In the genomic region with DNA sequence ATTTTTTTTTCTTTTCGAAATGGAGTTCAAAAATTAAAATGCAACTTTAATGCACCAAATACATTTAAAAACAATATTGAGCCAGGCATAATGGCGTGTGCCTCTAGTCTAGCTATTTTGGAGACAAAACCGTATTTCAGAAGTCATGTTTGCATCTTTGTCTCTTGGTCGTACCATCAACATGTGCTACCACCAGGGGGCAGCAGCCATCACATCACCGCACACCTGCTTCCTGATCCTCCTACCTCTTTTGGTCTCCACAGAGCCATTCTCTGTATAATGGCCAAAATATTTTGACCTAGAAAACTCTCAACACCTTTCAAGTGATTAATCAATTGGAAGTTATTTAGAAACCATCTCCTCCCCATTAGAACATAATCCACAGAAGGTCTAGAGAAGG, we compare ENCODE assay signal across 8 mouse cellular contexts.
DNase-seq lines count a peak whose midpoint lies in the region; ATAC-seq and TF ChIP-seq lines count a peak whose summit lies in the region.

No protein-coding gene starts in this region.

- DNase-seq in liver, adult 2 months (ENCODE audit: extremely low read depth, low read depth, low spot score), result peak; percentile 39
- peak; percentile 50 to 64 for DNase-seq in adrenal gland, adult 18-20 months (ENCODE audit: low spot score in 2 of 2)
- peak; percentile 71 for DNase-seq in embryo, embryonic 10.5 days (ENCODE audit: low spot score)
- peak; percentile 34 for DNase-seq in induced T-regulatory cell, adult 2 months (ENCODE audit: low read depth)
- DNase-seq in left cerebral cortex, postnatal 4 days, result peak; percentile 74
- peak; percentile 76 for DNase-seq in retina, embryonic 14.5 days (ENCODE audit: low spot score)
- peak; percentile 58 to 59 for DNase-seq in urinary bladder, postnatal 36 days (ENCODE audit: low spot score in 2 of 2)

- 13% methylated on average over 5 of the region's 5 CpGs for WGBS in liver, adult 2 months
- WGBS in liver, embryonic 12.5 days (ENCODE audit: insufficient replicate concordance), result 13% methylated on average over 5 of the region's 5 CpGs

- H3K4me1 ChIP-seq in liver, adult 2 months (ENCODE audit: control insufficient read depth, insufficient read depth, low read length), result no peaks in the 10 kb centered on the region
- H3K4me1 ChIP-seq in liver, embryonic 12.5 days, result no peaks in the 10 kb centered on the region

- no peak overlapping the region for H3K27ac ChIP-seq in liver, adult 2 months (replicated peaks; ENCODE audit: insufficient read depth, low read depth, low read length)
- no peak overlapping the region for H3K27ac ChIP-seq in liver, embryonic 12.5 days

- H3K4me2 ChIP-seq in liver, embryonic 12.5 days, result no peak overlapping the region

- no peaks in the 10 kb centered on the region for H3K36me3 ChIP-seq in liver, adult 2 months (ENCODE audit: control insufficient read depth, insufficient read depth, low read length)
- H3K36me3 ChIP-seq in liver, embryonic 12.5 days, result no peaks in the 10 kb centered on the region

- TF ChIP-seq CTCF in liver, adult 2 months (IDR thresholded peaks at IDR 0.05; ENCODE audit: low read depth, low read length), result peak; percentile 85

- ATAC-seq in liver, embryonic 12.5 days, result no peak

- H3K79me2 ChIP-seq in liver, adult 2 months (ENCODE audit: control insufficient read depth, insufficient read depth, low read length), result no peaks in the 10 kb centered on the region

- no peak overlapping the region for H3K9ac ChIP-seq in liver, adult 2 months (ENCODE audit: low read depth, low read length)
- H3K9ac ChIP-seq in liver, embryonic 12.5 days, result no peak overlapping the region

- H3K27me3 ChIP-seq in liver, adult 2 months (ENCODE audit: control insufficient read depth, insufficient read depth, low read length), result no peaks in the 10 kb centered on the region
- no peaks in the 10 kb centered on the region for H3K27me3 ChIP-seq in liver, embryonic 12.5 days (replicated peaks)

- intact Hi-C loops in left cerebral cortex, postnatal 4 days (cut with DNase I), result loop anchor here (10.0 kb wide), 1 partner anchor 835 kb away; no protein-coding TSS in a partner anchor

- no peaks in the 10 kb centered on the region for H3K9me3 ChIP-seq in liver, embryonic 12.5 days (replicated peaks)

- H3K4me3 ChIP-seq in liver, adult 2 months (ENCODE audit: insufficient read depth, low read depth, low read length), result no peak overlapping the region
- H3K4me3 ChIP-seq in liver, embryonic 12.5 days, result no peak overlapping the region

- TF ChIP-seq POLR2A in liver, adult 2 months (IDR thresholded peaks at IDR 0.05; ENCODE audit: extremely low read depth, insufficient read depth, low read length), result no peak
